Mouse (Mus musculus) adrenal gland, adult 2 months (tissue): ENCODE measurements at regions not wholly inside any gene's neighbourhood (a gene's known extent, or its start where the extent isn't known, plus 50 kb on each side); places are given as distances from the start of the nearest gene placed in this dataset.

Source experiments
- DNase-seq: peaks from one replicate; pipeline ENCODE4 v3.0.0; 2021

- DNase-seq = no peak
Observed at GRCm38 (mm10) chr12:31173512-31173911, 67.1 kb upstream of the Gm6993 start.

- no peak for DNase-seq
Observed at GRCm38 (mm10) chr12:31179536-31179935, 61.0 kb upstream of the Gm6993 start.

- no peak for DNase-seq
Observed at GRCm38 (mm10) chr12:31183632-31184031, 56.9 kb upstream of the Gm6993 start.

GRCm38 (mm10) chr12:31184217-31184975, 56.2 kb upstream of the Gm6993 start:
- peak; percentile 84 for DNase-seq

GRCm38 (mm10) chr12:31185177-31185932, 55.2 kb upstream of the Gm6993 start:
- DNase-seq = peak; percentile 85

- DNase-seq = no peak
Observed at GRCm38 (mm10) chr12:31185933-31186845, 54.4 kb upstream of the Gm6993 start.

GRCm38 (mm10) chr12:31188011-31188576, 52.5 kb upstream of the Gm6993 start:
- DNase-seq = no peak

GRCm38 (mm10) chr12:31190265-31190664, 50.3 kb upstream of the Gm6993 start:
- DNase-seq = no peak
